Mouse (Mus musculus) mouse trophoblast stem cell (cell line): Measurements from ENCODE around the gene Prf1.

Source experiments
- in situ Hi-C, 2 experiments: fragments of 300-500 bp; cut with MseI, MboI; formaldehyde crosslinking; loops; 2 replicates in 1 of 2; 3 replicates in 1 of 2; pipeline ENCODE4 v1.15.1; 2025

Prf1 gene

GRCm38 (mm10) chr10:61297477-61297876 is at the start of gene Prf1:
Gene Prf1, plus strand, starts transcription at chr10:61297833.
- in situ Hi-C loops: no loop called here

DNA sequence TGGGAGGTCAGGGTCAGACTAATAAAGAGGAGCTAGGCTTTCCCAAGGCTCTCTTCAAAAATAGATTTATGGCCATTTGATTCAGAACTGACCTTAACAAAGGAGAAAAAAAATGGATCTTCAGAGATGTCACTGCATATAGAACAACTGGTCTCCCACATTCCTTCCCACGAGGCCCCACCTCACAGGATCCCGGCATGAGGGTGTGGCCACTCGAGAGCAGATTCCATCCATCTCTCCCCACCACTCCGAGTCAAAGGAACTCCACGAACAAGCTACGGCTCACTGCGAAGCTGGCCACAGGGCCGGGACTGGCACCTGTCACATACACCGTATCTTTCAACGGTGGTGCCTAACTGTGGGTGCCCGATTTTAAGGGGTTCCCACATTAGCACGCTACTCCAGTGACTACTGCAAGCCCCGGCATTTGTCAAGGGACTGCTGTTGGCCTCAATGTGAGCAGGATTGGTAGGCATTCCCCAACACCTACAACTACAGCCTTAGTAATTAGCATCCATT is 49.0 kb upstream of the Prf1 start:
- in situ Hi-C loops: no loop called here

GRCm38 (mm10) chr10:61249951-61250350 is 47.7 kb upstream of the Prf1 start:
- in situ Hi-C loops: no loop called here

- in situ Hi-C loops: no loop called here
Observed at GRCm38 (mm10) chr10:61254761-61255160, 42.9 kb upstream of the Prf1 start.

DNA sequence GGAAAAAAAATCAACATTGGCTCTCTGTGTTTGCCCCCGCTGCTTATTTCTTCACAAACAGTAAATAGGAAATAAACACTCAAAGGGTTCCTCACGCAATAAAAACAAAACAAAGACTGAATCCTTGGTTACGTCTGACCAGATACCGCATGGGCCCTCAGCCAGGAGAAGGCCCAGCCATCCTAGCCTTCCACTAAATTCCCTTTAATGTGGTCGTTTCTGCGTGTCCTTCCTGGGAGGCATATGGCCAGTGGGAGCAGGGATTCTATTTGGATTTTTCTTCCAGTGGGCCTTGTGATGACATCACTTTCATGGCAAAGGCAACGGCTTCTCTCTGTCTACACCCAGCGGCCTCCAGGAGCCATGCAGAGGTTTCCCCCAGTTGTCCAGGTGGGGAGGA is 42.4 kb upstream of the Prf1 start:
- in situ Hi-C loops: no loop called here

DNA sequence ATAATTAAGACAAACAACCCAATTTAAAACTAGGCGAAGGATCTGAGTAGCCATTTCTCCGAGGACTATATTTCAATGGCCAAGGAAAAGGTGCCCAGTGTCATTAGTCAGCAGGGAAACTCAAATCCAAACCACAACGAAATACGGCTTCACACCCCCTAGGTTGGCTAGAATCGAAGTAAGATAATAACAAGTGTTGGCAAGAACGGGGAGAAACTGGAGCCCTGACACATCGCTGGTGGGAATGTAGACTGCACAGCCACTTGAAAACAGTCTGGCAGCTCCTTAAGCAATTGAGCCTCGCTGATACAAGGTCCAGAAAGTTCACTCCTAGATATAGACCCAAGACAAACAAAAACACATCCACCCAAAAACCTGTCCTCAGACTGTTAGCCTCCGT is 41.0 kb upstream of the Prf1 start:
- in situ Hi-C loops: no loop called here

DNA sequence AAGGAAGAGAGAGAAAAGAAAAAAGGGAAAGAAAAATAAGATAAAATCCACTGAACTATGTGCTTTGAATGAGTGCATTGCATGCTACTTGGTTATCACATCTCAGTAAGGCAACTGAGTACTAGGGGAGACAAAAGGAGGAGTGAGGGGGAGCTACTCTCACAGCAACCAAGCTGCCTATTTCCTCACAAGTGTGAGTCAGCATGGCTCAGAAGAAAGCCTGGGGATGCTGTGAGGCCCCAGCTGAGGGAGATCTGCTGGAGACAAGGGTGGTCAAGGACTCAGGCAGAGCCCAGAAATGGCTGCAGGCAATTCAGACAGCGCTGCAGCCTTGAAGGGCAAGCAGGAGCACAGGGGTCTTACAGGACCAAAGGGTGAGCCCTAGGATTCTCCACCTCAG is 39.5 kb upstream of the Prf1 start:
- in situ Hi-C loops: no loop called here

DNA sequence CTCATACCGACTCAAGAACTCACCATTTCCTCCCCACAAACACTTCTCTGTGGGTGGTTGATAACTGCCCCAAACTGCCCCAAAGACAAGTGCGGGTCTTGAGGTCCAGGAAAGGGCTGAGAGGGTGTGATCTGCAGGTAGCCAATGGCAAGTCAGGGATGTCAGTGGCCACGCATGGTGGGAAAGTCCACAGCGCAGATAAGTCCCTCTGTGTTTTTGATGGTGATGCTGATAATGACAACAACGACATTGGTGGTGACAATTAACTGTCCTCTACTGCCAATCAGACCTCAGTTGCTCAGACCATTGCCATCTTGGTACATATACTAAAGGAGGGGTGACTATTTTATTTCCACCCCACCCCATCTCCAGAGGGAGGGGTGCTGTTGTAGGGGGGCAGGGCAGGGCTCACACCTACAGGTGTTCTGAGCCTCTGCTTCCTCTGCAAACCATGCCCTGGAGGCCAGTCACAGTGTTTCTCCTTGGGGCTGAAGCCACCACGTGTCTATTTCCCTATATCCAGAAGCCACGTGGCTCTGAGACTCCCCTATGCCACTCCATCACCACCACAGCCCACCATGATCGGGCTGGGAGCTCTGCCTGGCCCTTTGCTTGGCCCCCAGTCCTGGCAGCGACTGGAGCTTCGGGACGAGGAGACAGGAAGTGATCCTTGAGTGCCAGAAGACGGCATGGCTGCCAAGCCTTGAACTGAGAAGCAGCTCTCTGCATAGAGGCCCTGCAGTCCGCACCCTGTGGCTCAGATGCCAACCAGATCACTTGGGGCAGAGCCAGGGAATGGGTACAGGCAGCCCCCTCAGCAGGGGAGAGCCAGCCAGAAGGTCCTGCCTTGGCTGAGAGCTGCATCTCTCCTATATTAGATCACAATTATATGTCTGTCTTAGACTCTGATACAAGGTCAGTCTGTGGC is 36.1 kb upstream of the Prf1 start:
- in situ Hi-C loops: no loop called here

DNA sequence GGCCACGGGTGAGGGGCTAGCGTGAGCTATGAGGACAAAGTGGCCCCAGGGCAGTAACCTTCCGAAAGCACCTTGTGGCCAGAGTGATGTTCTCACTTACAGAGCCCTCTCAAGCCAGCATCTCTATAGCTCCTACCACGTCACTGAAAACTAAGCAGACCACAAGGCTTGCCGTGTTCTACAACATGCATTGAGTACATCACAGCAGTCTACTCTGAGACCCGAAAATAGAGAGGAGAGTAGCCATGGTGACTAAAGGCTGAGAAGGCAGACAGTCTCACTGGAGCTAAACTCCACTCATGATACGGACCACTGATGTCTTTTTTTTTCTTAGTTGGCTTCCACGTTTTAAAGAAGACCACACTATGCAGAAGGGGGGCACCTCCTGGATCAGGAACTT is 34.0 kb upstream of the Prf1 start:
- in situ Hi-C loops: no loop called here

DNA sequence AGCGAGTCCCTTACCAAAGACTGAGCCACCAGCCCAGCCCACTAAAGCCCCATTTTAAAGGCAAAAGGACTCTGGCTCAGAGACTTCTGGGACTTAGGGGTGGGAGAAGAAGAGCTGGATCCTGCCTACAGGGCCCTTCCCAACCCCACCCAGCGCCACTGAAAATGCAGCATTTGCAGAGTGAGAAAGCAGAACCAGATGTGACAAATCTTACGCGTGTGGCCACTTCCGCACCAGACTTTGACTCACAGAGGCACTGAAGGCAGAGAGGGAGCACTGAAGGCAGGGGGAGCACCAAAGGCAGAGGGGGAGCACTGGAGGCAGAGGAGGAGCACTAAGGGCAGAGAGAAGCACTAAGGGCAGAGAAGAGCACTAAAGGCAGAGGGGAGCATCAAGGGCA is 30.3 kb upstream of the Prf1 start:
- in situ Hi-C loops: no loop called here

- in situ Hi-C loops: no loop called here
Observed at GRCm38 (mm10) chr10:61272089-61272626, 25.5 kb upstream of the Prf1 start.

- in situ Hi-C loops: no loop called here
Observed at GRCm38 (mm10) chr10:61272631-61273030, 25.0 kb upstream of the Prf1 start.

GRCm38 (mm10) chr10:61273081-61273843 is 24.4 kb upstream of the Prf1 start, which contains the start of gene Adamts14:
Gene Adamts14, minus strand, starts transcription at chr10:61273438.
- in situ Hi-C loops: no loop called here

DNA sequence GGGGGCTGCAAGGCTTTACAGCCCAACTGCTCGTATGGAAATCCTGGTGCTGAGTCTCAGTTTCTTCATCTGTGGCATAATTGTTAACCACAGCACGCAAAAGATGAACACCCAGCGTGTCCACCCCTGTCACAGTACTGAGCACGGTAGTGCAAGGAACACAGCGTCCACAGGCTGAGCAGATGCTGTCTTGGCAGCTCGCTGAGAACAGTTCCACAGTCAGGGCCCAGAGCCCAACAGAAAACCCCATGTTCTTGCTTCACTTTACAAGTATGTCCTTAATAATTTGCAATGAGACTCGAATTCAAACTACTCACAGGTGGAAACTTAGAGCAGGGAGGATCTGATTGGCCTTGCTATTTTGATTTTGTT is 23.8 kb upstream of the Prf1 start:
- in situ Hi-C loops: no loop called here

DNA sequence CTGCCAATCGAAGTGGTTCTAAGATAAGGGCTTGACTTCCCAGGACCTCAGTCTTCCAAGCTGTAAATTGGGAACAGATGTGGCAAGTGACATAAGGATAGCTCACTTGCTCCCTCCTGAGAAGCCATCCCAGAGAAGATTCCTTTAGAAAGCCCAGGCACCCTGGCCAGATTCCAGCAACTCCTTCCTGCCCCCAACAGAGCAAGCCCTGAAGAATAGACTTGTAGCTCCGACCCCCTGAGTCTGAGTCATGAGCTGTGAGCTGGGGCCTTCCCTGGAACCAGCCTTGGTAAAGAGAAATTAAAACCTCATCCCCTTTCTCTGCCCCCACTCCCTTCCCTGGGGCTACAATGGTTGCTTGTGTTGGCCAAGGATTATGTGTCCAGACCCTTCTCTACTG is 23.1 kb upstream of the Prf1 start:
- in situ Hi-C loops: no loop called here

- in situ Hi-C loops: no loop called here
Observed at GRCm38 (mm10) chr10:61275669-61276110, 21.9 kb upstream of the Prf1 start.

GRCm38 (mm10) chr10:61277051-61277450 is 20.6 kb upstream of the Prf1 start:
- in situ Hi-C loops: no loop called here

GRCm38 (mm10) chr10:61277918-61278674 is 19.5 kb upstream of the Prf1 start:
- in situ Hi-C loops: no loop called here

DNA sequence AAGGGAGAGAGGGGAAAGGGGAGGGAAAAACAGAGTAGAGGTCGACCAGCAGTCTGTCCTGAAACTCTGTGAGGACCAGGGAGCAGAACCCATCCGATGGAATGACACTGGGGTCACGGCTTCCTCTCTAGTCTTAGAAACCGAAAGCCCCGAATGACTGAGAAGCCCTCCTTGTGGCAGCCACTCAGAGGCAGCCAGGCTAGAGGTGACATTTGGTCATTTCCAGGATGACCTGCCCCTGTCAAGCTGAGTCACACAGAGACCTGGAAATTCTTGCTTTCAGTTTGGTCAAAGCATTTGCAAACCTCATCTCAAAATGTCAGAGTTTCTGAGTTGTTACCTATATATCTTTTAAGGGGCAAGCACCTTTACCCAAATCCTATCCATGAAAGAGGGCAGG is 16.5 kb upstream of the Prf1 start:
- in situ Hi-C loops: no loop called here

DNA sequence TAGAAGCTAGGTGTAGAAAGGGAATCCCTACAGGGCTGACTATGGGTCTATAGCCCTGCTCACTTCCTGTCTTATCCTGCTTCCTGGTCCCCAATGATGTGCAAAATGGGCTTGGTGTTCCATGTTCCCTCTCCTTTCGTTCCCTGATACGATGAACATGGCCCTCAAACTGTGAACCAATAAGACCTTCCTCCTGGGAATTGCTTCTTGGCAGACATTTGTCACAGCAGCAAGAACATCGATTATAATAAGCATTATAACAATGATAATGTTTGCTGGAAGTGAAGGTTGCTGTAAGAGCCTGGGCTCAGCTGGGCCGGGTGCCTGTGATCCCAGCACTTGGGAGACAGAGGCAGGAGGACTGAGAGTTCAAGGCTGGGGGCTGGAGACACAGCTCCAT is 13.3 kb upstream of the Prf1 start:
- in situ Hi-C loops: no loop called here

DNA sequence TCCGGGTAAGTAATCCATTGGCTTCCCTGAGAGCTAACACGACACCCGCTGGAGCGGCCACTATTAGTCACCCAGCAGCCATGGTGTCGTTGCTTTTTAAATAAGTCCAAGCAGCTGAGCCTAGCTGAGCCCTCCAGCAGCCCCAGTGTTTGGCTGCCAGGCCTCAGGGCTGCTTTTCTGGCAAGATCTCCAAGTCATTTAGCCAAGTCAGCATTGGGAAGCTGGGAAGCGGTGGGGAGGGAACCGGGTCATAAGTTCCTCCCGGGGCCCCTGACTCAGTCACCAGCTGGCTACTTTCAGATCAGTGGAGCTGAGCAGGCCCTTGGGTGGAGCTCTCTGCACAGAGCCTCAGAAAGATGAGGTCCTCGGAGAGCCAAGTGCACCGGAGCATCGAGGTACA is 12.4 kb upstream of the Prf1 start:
- in situ Hi-C loops: no loop called here

- in situ Hi-C loops: no loop called here
Observed at GRCm38 (mm10) chr10:61286246-61286645, 11.4 kb upstream of the Prf1 start.
